Mouse (Mus musculus): ENCODE data around the gene Uchl5. TPM values are rescaled to one million over a fixed set of nuclear protein-coding genes. Genes with fewer than 3 reads are reported as not detected.

The Uchl5 gene
- total RNA-seq (2021) = 10 to 100 TPM; 18.8 to 26.6 TPM
- long read RNA-seq, experiment 1, transcript Uchl5-201 (11 exons, 1,845 nt) = minor isoform, 6 of 21 reads
- long read RNA-seq, experiment 1, transcript Uchl5-206 (11 exons, 1,696 nt) = major isoform, 13 of 21 reads
- long read RNA-seq, experiment 1, partial matches to known transcripts = 1 of 21 reads
- long read RNA-seq, experiment 1, other reads (novel, unspliced or antisense) = 1 of 21 reads
- long read RNA-seq, experiment 2, transcript Uchl5-201 (11 exons, 1,845 nt) = minor isoform, 21 of 56 reads
- long read RNA-seq, experiment 2, transcript Uchl5-206 (11 exons, 1,696 nt) = major isoform, 28 of 56 reads
- long read RNA-seq, experiment 2, partial matches to known transcripts = 2 of 56 reads
- long read RNA-seq, experiment 2, other reads (novel, unspliced or antisense) = 5 of 56 reads

GRCm38 (mm10) chr1:143776446-143777411 is at the start of gene Uchl5, which contains the start of gene Trove2:
Uchl5 (plus strand) TSS chr1:143777272.
Trove2 (minus strand) TSS chr1:143777068.
- peak; percentile 97 to 99 for DNase-seq (ENCODE audit: low spot score in 2 of 2)

DNA sequence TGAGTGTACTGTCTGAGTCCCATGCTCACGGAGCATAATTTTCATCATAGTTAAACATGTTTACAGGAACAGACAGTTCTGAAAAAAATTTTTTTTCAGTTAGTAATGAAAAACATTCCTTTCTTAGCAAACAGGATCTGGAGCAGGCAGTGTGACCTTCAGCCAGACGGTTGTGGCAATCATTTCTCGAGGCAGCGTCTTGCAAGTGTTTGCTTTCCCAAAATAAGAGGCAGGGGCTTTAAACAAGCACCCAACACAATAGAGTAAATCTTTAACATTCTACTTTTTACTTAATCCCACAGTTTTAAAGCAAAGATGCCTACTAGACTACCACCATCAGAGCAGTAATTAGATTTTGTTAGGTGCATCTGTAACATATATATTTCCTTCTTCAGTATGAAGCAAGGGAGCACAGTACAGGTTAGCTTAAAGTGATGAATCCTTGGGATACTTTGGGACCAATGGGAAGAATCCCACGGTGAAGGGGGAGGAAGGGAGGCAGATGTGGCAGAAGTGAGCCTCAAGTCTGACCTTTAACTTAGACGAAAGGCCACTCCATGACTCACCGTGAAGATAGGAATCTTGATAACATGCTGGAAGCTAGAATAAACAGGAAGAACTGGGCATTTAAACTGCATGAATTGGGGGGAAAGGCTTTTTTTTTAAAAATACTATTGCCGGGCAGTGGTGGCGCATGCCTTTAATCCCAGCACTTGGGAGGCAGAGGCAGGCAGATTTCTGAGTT is 49.2 kb upstream of the Uchl5 start:
- DNase-seq (ENCODE audit: low spot score in 2 of 2) = no peak

DNA sequence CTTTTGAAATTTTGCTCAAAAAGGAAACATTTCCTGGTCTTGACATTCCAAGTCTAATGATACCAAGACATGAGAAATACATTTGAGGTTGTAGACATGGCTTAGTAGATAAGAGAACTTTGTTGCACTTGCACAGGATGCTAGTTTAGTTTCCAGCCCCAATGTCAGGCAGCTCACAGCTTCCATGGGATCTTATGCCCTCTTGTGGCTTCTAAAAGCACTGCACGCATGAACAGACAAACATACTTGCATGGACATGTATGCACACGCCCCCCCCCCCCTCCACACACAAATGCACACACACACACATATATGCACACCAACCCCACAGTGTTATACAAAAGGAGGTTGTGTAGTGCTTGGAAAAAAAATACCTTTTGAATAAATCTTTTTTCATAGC is 46.2 kb upstream of the Uchl5 start:
- DNase-seq (ENCODE audit: low spot score in 2 of 2) = no peak

DNA sequence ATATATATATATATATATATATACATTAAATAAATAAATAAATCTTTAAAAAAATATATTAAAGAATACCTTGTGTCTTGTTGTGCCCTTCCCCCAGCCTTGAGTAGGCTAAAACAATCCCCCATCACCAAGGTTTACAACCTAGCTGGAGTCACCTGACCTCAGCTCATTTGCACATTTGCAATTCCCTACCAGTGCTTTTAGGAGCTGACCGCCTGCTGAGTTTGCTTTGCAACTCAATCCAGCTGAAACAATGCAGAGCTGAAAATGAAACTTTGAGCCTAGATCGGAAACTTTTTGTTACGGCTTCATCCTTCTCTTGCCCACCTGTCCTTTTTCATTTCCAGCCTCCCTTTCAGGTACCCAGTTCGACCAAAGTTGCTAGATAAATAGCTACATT is 45.4 kb upstream of the Uchl5 start:
- no peak for DNase-seq (ENCODE audit: low spot score in 2 of 2)

GRCm38 (mm10) chr1:143733914-143734410 is 43.1 kb upstream of the Uchl5 start:
- no peak for DNase-seq (ENCODE audit: low spot score in 2 of 2)

DNA sequence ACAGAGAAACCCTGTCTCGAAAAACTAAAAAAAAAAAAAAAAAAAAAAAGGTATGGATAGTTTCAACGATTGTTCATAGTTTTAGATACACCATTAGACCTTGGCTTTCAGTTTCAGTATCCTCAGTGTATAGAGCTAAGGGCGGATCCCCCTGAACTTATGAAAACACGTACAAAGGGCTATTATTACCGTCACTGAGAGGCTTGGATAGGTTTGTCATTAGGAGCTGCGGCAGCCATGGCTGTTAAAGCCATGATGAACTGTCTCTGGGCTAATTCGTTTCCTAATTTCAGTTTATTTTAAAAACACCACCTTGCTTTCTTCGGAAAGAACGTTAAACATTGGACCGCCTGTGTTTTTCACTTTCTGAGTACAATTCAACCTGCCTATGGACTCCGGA is 38.3 kb upstream of the Uchl5 start:
- no peak for DNase-seq (ENCODE audit: low spot score in 2 of 2)

DNA sequence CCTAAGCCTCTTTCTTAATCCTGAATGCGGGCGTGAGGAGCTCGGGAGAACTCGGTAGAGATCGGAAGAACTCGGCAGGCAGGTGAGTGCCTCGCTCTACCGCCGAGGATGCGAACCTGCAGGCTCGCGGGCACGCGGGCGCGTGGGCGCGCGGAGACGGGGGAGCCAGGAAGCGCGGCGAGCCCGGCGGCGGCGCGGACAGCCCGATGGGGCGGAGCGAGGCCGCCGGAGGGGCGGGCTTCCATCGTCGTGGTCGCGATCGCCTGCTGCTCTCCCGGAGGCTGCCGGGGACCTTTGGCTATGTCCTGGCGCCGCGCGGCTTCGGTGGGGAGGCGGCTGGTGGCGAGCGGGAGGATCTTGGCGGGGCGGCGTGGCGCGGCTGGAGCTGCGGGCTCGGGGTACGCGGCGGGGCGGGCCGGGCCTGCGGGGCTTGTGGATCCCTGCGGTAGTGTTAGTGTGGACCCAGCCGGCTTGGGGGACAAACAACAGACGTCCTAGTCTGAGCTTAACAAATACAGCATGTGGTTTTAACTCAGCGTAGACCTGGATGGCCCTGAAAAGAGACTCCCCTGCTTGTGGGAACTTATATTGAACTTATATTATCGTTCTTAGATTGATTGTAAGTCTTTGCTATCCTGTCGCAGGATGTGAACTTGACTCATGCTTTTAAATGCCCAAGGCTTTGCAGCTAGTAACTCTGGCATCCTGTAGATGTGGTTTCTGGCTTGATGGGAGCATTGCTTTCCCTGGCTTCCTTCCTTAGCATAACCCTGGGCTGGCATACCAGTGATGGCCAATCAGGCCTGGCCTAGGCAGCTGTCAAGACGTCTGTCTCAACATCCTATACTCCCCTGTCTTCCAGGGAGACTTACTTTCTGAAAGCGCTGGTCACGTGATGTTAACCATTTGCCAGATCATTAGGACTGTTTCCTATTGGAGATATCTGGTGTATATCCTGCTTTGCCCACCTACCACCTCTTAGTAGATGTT is 37.4 kb upstream of the Uchl5 start:
- DNase-seq (ENCODE audit: low spot score in 2 of 2) = peak; percentile 83 to 86

DNA sequence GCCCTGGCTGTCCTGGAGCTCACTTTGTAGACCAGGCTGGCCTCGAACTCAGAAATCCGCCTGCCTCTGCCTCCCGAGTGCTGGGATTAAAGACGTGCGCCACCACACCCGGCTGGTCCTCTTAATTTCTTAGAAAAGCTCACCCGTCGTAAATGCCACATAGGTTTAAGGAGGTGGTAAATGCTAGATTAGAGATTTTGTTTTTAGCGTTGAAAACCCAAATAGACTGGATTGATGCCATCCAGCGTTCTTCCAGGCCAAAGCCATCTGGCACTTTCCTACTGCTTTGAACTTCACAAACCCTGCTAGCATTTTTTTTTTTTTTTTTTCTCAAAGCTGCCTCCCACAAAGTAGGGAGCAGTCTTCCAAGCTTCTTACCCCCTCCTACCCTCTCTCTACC is 36.5 kb upstream of the Uchl5 start:
- DNase-seq (ENCODE audit: low spot score in 2 of 2) = no peak

GRCm38 (mm10) chr1:143741331-143741730 is 35.7 kb upstream of the Uchl5 start:
- no peak for DNase-seq (ENCODE audit: low spot score in 2 of 2)

- DNase-seq (ENCODE audit: low spot score in 2 of 2) = no peak
Measured at GRCm38 (mm10) chr1:143742186-143742585, 34.9 kb upstream of the Uchl5 start.

- DNase-seq (ENCODE audit: low spot score in 2 of 2) = no peak
Measured at GRCm38 (mm10) chr1:143745871-143746270, 31.2 kb upstream of the Uchl5 start.

- no peak for DNase-seq (ENCODE audit: low spot score in 2 of 2)
Measured at GRCm38 (mm10) chr1:143762159-143762558, 14.9 kb upstream of the Uchl5 start.

GRCm38 (mm10) chr1:143764443-143764842 is 12.6 kb upstream of the Uchl5 start:
- DNase-seq (ENCODE audit: low spot score in 2 of 2) = no peak

- no peak for DNase-seq (ENCODE audit: low spot score in 2 of 2)
Measured at GRCm38 (mm10) chr1:143765801-143766200, 11.3 kb upstream of the Uchl5 start.

- DNase-seq (ENCODE audit: low spot score in 2 of 2) = no peak
Measured at GRCm38 (mm10) chr1:143766238-143766637, 10.8 kb upstream of the Uchl5 start.

DNA sequence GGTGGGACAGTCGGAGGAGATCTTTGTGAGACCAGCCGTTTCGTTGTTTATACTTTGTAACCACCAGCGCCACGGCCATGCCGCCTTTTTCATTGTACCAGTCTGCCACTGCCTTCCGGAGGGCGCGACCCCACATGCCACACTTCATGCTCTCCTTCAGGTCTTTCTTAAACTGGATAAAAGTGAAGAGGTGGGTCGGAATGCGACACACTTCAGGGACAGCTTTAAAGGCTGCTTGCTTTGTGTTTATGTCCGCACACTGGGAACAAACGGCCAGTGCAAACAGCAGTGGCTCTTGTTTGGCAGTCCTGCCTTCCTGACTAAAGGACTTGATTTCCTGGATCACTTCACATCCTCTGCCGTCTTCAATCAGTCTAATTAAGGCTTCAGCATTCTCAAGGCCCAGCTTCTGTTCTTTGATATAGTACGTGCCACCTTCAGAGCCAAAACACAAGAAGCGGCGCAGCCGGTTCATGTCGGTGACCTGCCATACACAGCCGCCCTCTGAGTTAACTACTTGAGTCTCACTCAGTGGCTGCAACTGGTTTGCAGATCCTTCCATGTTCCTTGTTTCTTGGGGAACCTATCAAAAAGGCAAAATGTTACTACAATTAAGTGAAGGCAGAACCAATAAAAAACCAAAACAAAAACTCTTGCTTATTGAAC is 6.5 kb upstream of the Uchl5 start:
- DNase-seq (ENCODE audit: low spot score in 2 of 2) = no peak

DNA sequence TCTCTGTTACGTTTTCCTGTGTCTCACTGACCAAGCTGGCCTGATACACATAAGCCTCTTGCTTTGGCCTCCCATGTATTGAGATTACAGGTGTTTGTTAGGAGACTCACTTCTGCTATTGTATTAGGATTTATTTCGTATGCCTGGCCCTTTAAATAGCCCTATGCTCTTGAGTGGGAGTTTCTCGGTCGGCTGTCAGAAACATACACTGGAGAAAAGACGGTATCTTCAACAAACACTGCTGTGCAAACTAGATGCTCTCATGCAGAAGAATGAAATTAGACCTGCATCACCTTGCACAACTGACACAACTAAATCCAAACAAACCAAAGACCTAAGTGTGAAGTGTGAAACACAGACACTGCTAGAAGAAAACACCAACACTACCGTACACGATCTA is 4.0 kb upstream of the Uchl5 start:
- no peak for DNase-seq (ENCODE audit: low spot score in 2 of 2)

- DNase-seq (ENCODE audit: low spot score in 2 of 2) = no peak
Measured at GRCm38 (mm10) chr1:143773909-143774308, 3.2 kb upstream of the Uchl5 start.

DNA sequence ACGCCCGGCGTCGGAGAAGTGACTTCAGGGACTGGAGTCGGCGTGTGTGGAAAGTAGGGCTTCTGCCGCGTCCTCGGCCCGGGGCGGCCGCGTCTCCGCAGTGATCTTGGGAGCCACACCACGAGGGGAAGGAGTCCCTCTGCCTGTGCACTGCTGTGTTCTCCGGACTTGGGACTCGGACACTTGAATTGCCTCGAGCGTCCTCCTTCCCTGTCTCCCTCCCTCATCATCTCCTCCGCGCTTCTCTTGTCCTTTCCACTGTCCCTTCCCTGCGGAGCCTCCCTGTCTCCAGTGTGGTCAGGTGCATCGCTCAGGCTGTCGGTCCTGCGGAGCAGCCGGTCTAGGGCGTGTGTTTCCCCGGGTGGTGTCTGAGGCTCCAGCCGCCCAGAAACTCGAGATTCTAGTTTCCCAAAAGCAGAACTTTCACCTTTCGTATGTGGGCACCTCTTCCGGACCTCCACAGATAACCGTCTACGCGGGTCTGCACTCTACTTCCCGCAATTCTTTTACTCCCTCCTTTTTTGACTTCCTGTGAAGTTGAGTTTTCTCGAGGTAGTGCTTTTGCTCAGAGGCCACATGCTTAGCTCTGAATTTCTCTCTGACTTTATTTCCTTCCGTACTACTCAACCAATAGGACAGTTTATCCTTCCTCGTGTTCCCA is 616 bp downstream of the Uchl5 start:
- peak in 1 of 2 experiments; percentile 38 for DNase-seq (ENCODE audit: low spot score in 2 of 2)
